Mouse (Mus musculus) midbrain, embryonic 12.5 days (tissue): ENCODE measurements around the gene Ust. TPM values are rescaled to one million over a fixed set of nuclear protein-coding genes. Genes with fewer than 3 reads are reported as not detected.

ENCODE experiments used
- ATAC-seq: fragments of 200-750 bp; cut with Nextera tagmentation; 2 replicates; pipeline ENCODE4 v1.8.0; 2017; ENCODE audit warnings: low read depth, moderate TSS enrichment, moderate library complexity; ENCODE audit not compliant: low FRiP score
- H3K27ac ChIP-seq: fragments of 300-500 bp; sonication (generic); replicated peaks from 2 replicates; pipeline ENCODE4 v1.5.1; 2016; ENCODE audit warnings: mild to moderate bottlenecking
- H3K27me3 ChIP-seq: fragments of 300-500 bp; sonication (generic); 2 replicates; pipeline ENCODE4 v1.6.1; 2016; ENCODE audit warnings: mild to moderate bottlenecking
- H3K36me3 ChIP-seq: fragments of 300-500 bp; sonication (generic); 2 replicates; pipeline ENCODE4 v1.6.1; 2016
- H3K4me1 ChIP-seq: fragments of 300-500 bp; sonication (generic); 2 replicates; pipeline ENCODE4 v1.6.1; 2016
- H3K4me2 ChIP-seq: fragments of 300-500 bp; sonication (generic); replicated peaks from 2 replicates; pipeline ENCODE4 v1.6.1; 2016; ENCODE audit warnings: mild to moderate bottlenecking, moderate library complexity
- H3K4me3 ChIP-seq: fragments of 300-500 bp; sonication (generic); 2 replicates; pipeline ENCODE4 v1.5.1; 2016; ENCODE audit warnings: mild to moderate bottlenecking
- H3K9ac ChIP-seq: fragments of 300-500 bp; sonication (generic); replicated peaks from 2 replicates; pipeline ENCODE4 v1.6.1; 2016; ENCODE audit warnings: mild to moderate bottlenecking, moderate library complexity
- H3K9me3 ChIP-seq: fragments of 300-500 bp; sonication (generic); 2 replicates; pipeline ENCODE4 v1.6.1; 2016; ENCODE audit warnings: mild to moderate bottlenecking
- WGBS: fragments of 180-500 bp; shearing (Covaris S2); methylation state at CpG from one replicate; pipeline ENCODE4 v1.1.7; 2016; 5-methylcytosine and 5-hydroxymethylcytosine counted together
- polyA plus RNA-seq: library from polyadenylated mRNA; unstranded; fragments of >200 nt; fragmentation: Nextera tagmentation; extraction: Ambion mirVana; gene quantifications from 2 replicates; pipeline ENCODE4 v1.2.1, GENCODE M21; 2016

Gene Ust
- polyA plus RNA-seq, 1 experiment from 2014 or later: 4.0 TPM

GRCm38 (mm10) chr10:8211694-8212093, 306.9 kb downstream of the Ust start:
- Histone ChIP-seq H3K27ac (no peak overlapping the region), H3K4me2 (no peak overlapping the region), H3K9me3 (no peaks in the 10 kb centered on the region), H3K9ac (no peak overlapping the region), H3K4me1 (peaks cover 18% of the 10 kb centered on the region), H3K36me3 (no peaks in the 10 kb centered on the region), H3K27me3 (no peaks in the 10 kb centered on the region), H3K4me3 (no peak overlapping the region)
- ATAC-seq: no peak
- WGBS: 91% methylated on average over 5 of the region's 5 CpGs

GRCm38 (mm10) chr10:8210366-8210765, 308.3 kb downstream of the Ust start:
- Histone ChIP-seq H3K27me3 (no peaks in the 10 kb centered on the region), H3K9me3 (no peaks in the 10 kb centered on the region), H3K27ac (no peak overlapping the region), H3K4me1 (peaks cover 18% of the 10 kb centered on the region), H3K36me3 (no peaks in the 10 kb centered on the region), H3K9ac (no peak overlapping the region), H3K4me3 (no peak overlapping the region), H3K4me2 (no peak overlapping the region)
- 19% methylated on average over 3 of the region's 3 CpGs for WGBS
- ATAC-seq: no peak

GRCm38 (mm10) chr10:8207358-8207757, 311.3 kb downstream of the Ust start:
- H3K4me2 ChIP-seq: no peak overlapping the region
- no peaks in the 10 kb centered on the region for H3K36me3 ChIP-seq
- no peak overlapping the region for H3K27ac ChIP-seq
- no peak overlapping the region for H3K9ac ChIP-seq
- peaks cover 14% of the 10 kb centered on the region for H3K4me1 ChIP-seq
- no peak overlapping the region for H3K4me3 ChIP-seq
- whole genome bisulfite sequencing: 95% methylated on average over 19 of the region's 19 CpGs
- ATAC-seq: no peak
- no peaks in the 10 kb centered on the region for H3K9me3 ChIP-seq
- no peaks in the 10 kb centered on the region for H3K27me3 ChIP-seq

GRCm38 (mm10) chr10:8203681-8204080, 314.9 kb downstream of the Ust start:
- no peaks in the 10 kb centered on the region for H3K9me3 ChIP-seq
- no peaks in the 10 kb centered on the region for H3K36me3 ChIP-seq
- H3K9ac ChIP-seq: no peak overlapping the region
- ATAC-seq: no peak
- no peak overlapping the region for H3K4me3 ChIP-seq
- H3K27me3 ChIP-seq: no peaks in the 10 kb centered on the region
- H3K4me1 ChIP-seq: no peaks in the 10 kb centered on the region
- WGBS: 87% methylated on average over 4 of the region's 4 CpGs
- no peak overlapping the region for H3K27ac ChIP-seq
- no peak overlapping the region for H3K4me2 ChIP-seq

- WGBS: 89% methylated on average over 8 of the region's 8 CpGs
- H3K4me1 ChIP-seq: peaks cover 5% of the 10 kb centered on the region; the same call in 1 of the 2 replicates
- H3K36me3 ChIP-seq: no peaks in the 10 kb centered on the region
- no peaks in the 10 kb centered on the region for H3K9me3 ChIP-seq
- no peak overlapping the region for H3K9ac ChIP-seq
- H3K27me3 ChIP-seq: no peaks in the 10 kb centered on the region
- no peak overlapping the region for H3K27ac ChIP-seq
- no peak for ATAC-seq
- H3K4me3 ChIP-seq: no peak overlapping the region
- no peak overlapping the region for H3K4me2 ChIP-seq
Measured at GRCm38 (mm10) chr10:8199816-8200215, 318.8 kb downstream of the Ust start.

- Histone ChIP-seq H3K27me3 (no peaks in the 10 kb centered on the region), H3K27ac (no peak overlapping the region), H3K36me3 (no peaks in the 10 kb centered on the region), H3K9me3 (no peaks in the 10 kb centered on the region), H3K4me2 (no peak overlapping the region), H3K4me3 (no peak overlapping the region), H3K9ac (no peak overlapping the region), H3K4me1 (peaks cover 5% of the 10 kb centered on the region; the same call in 1 of the 2 replicates)
- no peak for ATAC-seq
- 93% methylated on average over 9 of the region's 9 CpGs for WGBS
Measured at GRCm38 (mm10) chr10:8199026-8199756, 319.4 kb downstream of the Ust start.

GRCm38 (mm10) chr10:8197661-8198060, 321.0 kb downstream of the Ust start:
- Histone ChIP-seq H3K27ac (no peak overlapping the region), H3K4me1 (peaks cover 5% of the 10 kb centered on the region; the same call in 1 of the 2 replicates), H3K4me3 (no peak overlapping the region), H3K9ac (no peak overlapping the region), H3K4me2 (no peak overlapping the region), H3K27me3 (no peaks in the 10 kb centered on the region), H3K36me3 (no peaks in the 10 kb centered on the region), H3K9me3 (no peaks in the 10 kb centered on the region)
- 64% methylated on average over 2 of the region's 2 CpGs for WGBS
- ATAC-seq: no peak

- H3K4me1 ChIP-seq: peaks cover 5% of the 10 kb centered on the region; the same call in 1 of the 2 replicates
- H3K4me3 ChIP-seq: no peak overlapping the region
- ATAC-seq: peak; percentile 82
- no peak overlapping the region for H3K9ac ChIP-seq
- no peak overlapping the region for H3K27ac ChIP-seq
- no peaks in the 10 kb centered on the region for H3K27me3 ChIP-seq
- no peaks in the 10 kb centered on the region for H3K36me3 ChIP-seq
- no peaks in the 10 kb centered on the region for H3K9me3 ChIP-seq
- H3K4me2 ChIP-seq: no peak overlapping the region
- WGBS: 13% methylated on average over 2 of the region's 2 CpGs
Measured at GRCm38 (mm10) chr10:8196300-8196699, 322.3 kb downstream of the Ust start.

GRCm38 (mm10) chr10:8195730-8196129, 322.9 kb downstream of the Ust start:
- Histone ChIP-seq H3K4me1 (peaks cover 5% of the 10 kb centered on the region; the same call in 1 of the 2 replicates), H3K27me3 (no peaks in the 10 kb centered on the region), H3K27ac (no peak overlapping the region), H3K9ac (no peak overlapping the region), H3K4me3 (no peak overlapping the region), H3K4me2 (no peak overlapping the region), H3K36me3 (no peaks in the 10 kb centered on the region), H3K9me3 (no peaks in the 10 kb centered on the region)
- WGBS: 71% methylated on average over 6 of the region's 6 CpGs
- ATAC-seq: 0 out of 2 replicates have a peak, but pooled peaks have one; percentile 10

GRCm38 (mm10) chr10:8189331-8189981, 329.2 kb downstream of the Ust start:
- no peak overlapping the region for H3K27ac ChIP-seq
- H3K4me3 ChIP-seq: no peak overlapping the region
- no peaks in the 10 kb centered on the region for H3K36me3 ChIP-seq
- no peak for ATAC-seq
- no peak overlapping the region for H3K4me2 ChIP-seq
- H3K4me1 ChIP-seq: no peaks in the 10 kb centered on the region
- H3K27me3 ChIP-seq: 0 out of 2 replicates have a peak, but pooled peaks cover 3% of the 10 kb centered on the region
- H3K9me3 ChIP-seq: no peaks in the 10 kb centered on the region
- no peak overlapping the region for H3K9ac ChIP-seq
- 85% methylated on average over 5 of the region's 5 CpGs for WGBS

- Histone ChIP-seq H3K36me3 (no peaks in the 10 kb centered on the region), H3K9ac (no peak overlapping the region), H3K27ac (no peak overlapping the region), H3K4me3 (no peak overlapping the region), H3K27me3 (0 out of 2 replicates have a peak, but pooled peaks cover 3% of the 10 kb centered on the region), H3K9me3 (no peaks in the 10 kb centered on the region), H3K4me1 (no peaks in the 10 kb centered on the region), H3K4me2 (no peak overlapping the region)
- no peak for ATAC-seq
- WGBS: 82% methylated on average over 4 of the region's 4 CpGs
Measured at GRCm38 (mm10) chr10:8185586-8185985, 333.0 kb downstream of the Ust start.

- WGBS: 85% methylated on average over 9 of the region's 9 CpGs
- Histone ChIP-seq H3K4me2 (no peak overlapping the region), H3K9ac (no peak overlapping the region), H3K4me3 (no peak overlapping the region), H3K27ac (no peak overlapping the region), H3K9me3 (no peaks in the 10 kb centered on the region), H3K36me3 (no peaks in the 10 kb centered on the region), H3K27me3 (0 out of 2 replicates have a peak, but pooled peaks cover 3% of the 10 kb centered on the region), H3K4me1 (no peaks in the 10 kb centered on the region)
- no peak for ATAC-seq
Measured at GRCm38 (mm10) chr10:8184711-8185110, 333.9 kb downstream of the Ust start.
